Mouse (Mus musculus) ES-E14 (cell line): Measurements from ENCODE around the gene Spns2. TPM values are rescaled to one million over a fixed set of nuclear protein-coding genes. Genes with fewer than 3 reads are reported as not detected.

Experiments
- DNase-seq: peaks from one replicate; pipeline ENCODE4 v3.0.0-alpha.2; 2013; ENCODE audit warnings: low read depth, low spot score
- H3K27ac ChIP-seq: 2 replicates; pipeline ENCODE4 v1.5.1; 2012; ENCODE audit warnings: low read depth, mild to moderate bottlenecking, low read length, moderate library complexity, mixed read lengths; ENCODE audit not compliant: poor library complexity, insufficient read depth, severe bottlenecking
- H3K36me3 ChIP-seq: 2 replicates; pipeline ENCODE4 v1.6.1; 2012; ENCODE audit warnings: mild to moderate bottlenecking, low read length, moderate library complexity, mixed read lengths; ENCODE audit not compliant: control insufficient read depth, poor library complexity, insufficient read depth, severe bottlenecking
- H3K4me1 ChIP-seq, 2 experiments: fragments of 150-350 bp in 1 of 2; sonication (generic) in 1 of 2; 2 replicates each; pipeline ENCODE4 v1.6.1; 2012; ENCODE audit warnings: low read length in 2 of 2, mild to moderate bottlenecking in 1 of 2, mixed read lengths in 1 of 2; ENCODE audit not compliant: control insufficient read depth in 2 of 2, insufficient read depth in 2 of 2, poor library complexity in 1 of 2
- H3K4me3 ChIP-seq, 2 experiments: fragments of 150-350 bp in 1 of 2; sonication (generic) in 1 of 2; 2 replicates each; pipeline ENCODE4 v1.5.1; 2012; ENCODE audit warnings: low read length in 2 of 2, low read depth in 1 of 2, mild to moderate bottlenecking in 1 of 2, mixed read lengths in 1 of 2; ENCODE audit not compliant: insufficient read depth in 1 of 2, poor library complexity in 1 of 2, severe bottlenecking in 1 of 2
- H3K9ac ChIP-seq: 2 replicates; pipeline ENCODE4 v1.6.1; 2012; ENCODE audit warnings: low read depth, mild to moderate bottlenecking, low read length, mixed read lengths; ENCODE audit not compliant: poor library complexity, insufficient read depth, severe bottlenecking
- H3K9me3 ChIP-seq: fragments of 150-350 bp; sonication (generic); 2 replicates; pipeline ENCODE4 v1.6.1; 2012; ENCODE audit warnings: low read depth, mild to moderate bottlenecking, low read length; ENCODE audit not compliant: control insufficient read depth, insufficient read depth
- CHD2 ChIP-seq: IDR thresholded peaks from 2 replicates; pipeline ENCODE4 v1.6.1; 2014; ENCODE audit warnings: mild to moderate bottlenecking, low read depth, low read length, inconsistent platforms
- HCFC1 ChIP-seq: IDR thresholded peaks from 2 replicates; pipeline ENCODE4 v1.6.1; 2012; ENCODE audit warnings: low read length, inconsistent platforms, borderline replicate concordance; ENCODE audit not compliant: insufficient read depth
- MAFK ChIP-seq: IDR thresholded peaks from 2 replicates; pipeline ENCODE4 v1.6.1; 2014; ENCODE audit warnings: mild to moderate bottlenecking, low read depth, low read length, inconsistent platforms; ENCODE audit not compliant: insufficient read depth
- ZC3H11A ChIP-seq: IDR thresholded peaks from 2 replicates; pipeline ENCODE4 v1.6.1; 2012; ENCODE audit warnings: low read depth, mild to moderate bottlenecking, inconsistent platforms, low read length, borderline replicate concordance
- ZNF384 ChIP-seq: IDR thresholded peaks from 2 replicates; pipeline ENCODE4 v1.6.1; 2012; ENCODE audit warnings: low read depth, low read length, inconsistent platforms
- in situ Hi-C, 2 experiments: fragments of 600-800 bp; cut with MboI; formaldehyde crosslinking; loops; one replicate each; pipeline ENCODE4 v1.15.1; 2025; ENCODE audit warnings: low sequenced_read_pairs in 2 of 2, inconsistent platforms in 1 of 2; ENCODE audit not compliant: unreplicated experiment in 2 of 2
- total RNA-seq: library from RNA; depleted of rRNA; stranded (reverse); fragments of 300-350 nt; gene quantifications from 2 replicates; pipeline ENCODE4 v1.2.3, GENCODE M21; 2012; rRNA removed

The Spns2 gene
- total RNA-seq, result 2.4 and 3.3 TPM in 2 replicates

DNA sequence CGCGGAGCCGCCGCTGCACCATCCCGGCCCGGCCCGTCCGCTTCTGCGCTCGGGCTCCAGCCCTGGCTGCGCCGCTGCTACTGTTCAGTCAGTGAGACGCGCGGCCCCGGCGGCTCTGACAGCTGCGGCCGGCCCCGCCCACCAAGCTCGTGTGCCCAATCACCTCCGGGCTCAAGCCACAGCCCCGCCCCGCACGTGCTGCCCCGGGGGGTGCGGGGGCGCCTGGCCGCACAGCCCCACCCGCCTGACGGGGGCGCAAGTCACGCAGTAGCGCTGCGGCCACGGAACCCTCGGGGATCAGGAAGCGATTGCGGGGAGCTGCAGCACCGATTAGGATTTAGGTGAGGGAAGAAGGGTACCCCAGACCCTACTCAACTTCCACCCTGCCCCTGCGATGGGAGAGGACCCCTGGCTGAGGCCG is at the start of gene Spns2:
Gene Spns2, minus strand, starts transcription at position 24 of the 421 bp plus-strand sequence.
- H3K4me3 ChIP-seq, result peak within 1 kb of the TSS; percentile 63 to 86
- H3K9ac ChIP-seq, result peak within 1 kb of the TSS; percentile 44; the same call in 1 of the 2 replicates
- no peak within 1 kb of the TSS for H3K27ac ChIP-seq
- H3K4me1 ChIP-seq, result no peaks in the 10 kb centered on the region; a peak in 1 of 4 replicates
- TF ChIP-seq HCFC1 (no peak), ZC3H11A (no peak), MAFK (no peak), ZNF384 (no peak), CHD2 (no peak)
- peak; percentile 69 for DNase-seq
- in situ Hi-C loops, result no loop called here
- no peaks in the 10 kb centered on the region for H3K36me3 ChIP-seq
- no peaks in the 10 kb centered on the region for H3K9me3 ChIP-seq

DNA sequence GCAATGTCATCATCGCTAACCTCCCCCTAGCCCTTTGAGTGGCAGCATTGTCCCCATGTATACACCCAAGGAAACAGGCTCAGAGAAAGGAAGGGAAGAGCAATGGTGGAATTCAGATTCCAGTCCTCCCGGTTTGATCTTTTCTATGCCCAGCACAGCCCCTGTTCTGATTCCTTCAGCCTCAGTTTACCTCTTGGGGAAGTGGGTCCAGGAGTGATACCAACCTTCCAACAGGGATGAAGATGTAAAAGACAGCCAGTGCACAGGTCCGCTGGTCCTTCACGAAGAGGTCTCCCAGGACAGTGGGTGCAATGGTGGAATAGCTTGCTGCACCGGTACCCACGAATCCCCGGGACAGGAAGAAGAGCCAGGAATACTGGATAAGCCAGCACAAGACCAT is 49.1 kb upstream of the Spns2 start:
- no peak for DNase-seq
- H3K9me3 ChIP-seq, result no peaks in the 10 kb centered on the region
- H3K4me1 ChIP-seq, result peaks cover 7 to 16% of the 10 kb centered on the region in 2 experiments; a peak in 3 of 4 replicates
- no peak overlapping the region for H3K9ac ChIP-seq
- no peaks in the 10 kb centered on the region for H3K36me3 ChIP-seq
- no peak overlapping the region for H3K27ac ChIP-seq
- in situ Hi-C loops, result no loop called here
- no peak for TF ChIP-seq ZC3H11A
- TF ChIP-seq CHD2, result no peak
- no peak for TF ChIP-seq HCFC1
- no peak for TF ChIP-seq ZNF384
- TF ChIP-seq MAFK, result no peak
- no peak overlapping the region for H3K4me3 ChIP-seq

DNA sequence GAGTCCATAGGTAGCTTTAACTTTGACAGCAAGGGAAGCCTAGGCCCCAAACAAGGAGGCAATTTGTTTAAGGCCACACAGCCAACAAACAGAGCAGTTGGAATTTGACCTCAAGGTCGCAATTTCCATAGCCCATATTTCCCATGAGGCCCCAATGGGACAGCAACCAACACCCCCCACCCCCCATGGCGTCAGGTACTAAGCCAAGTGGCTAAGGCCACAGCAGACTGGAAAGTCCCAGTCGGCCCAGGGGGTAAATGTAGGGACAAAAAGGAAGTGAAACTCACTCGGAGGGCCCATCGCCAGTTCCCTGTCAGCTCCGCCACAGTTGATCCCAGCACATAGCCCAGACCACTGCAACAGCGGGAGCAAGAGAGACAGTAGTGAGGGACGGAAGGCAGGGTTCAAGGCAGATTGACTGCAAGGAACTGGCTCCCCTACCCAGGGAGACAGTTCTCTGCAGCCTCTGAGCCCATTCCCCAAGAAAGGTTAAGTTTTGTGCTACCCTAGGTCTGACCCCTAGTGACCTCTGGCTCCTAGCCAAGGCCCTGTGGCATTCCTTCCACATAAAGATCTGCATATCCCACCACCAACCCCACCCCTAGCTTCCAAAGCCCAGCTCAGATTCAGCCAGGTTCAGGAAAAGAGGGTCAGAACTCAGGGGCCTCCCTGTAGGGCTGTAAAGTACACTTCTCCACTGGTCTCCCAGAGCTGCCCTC is 48.5 kb upstream of the Spns2 start:
- no peak overlapping the region; the same call in 1 of the 2 replicates for H3K27ac ChIP-seq
- H3K4me3 ChIP-seq, result peak overlapping the region in 1 of 2 experiments; percentile 26; a peak in 1 of 4 replicates
- H3K9ac ChIP-seq, result 0 out of 2 replicates have a peak overlapping the region, but pooled peaks have one; percentile 23
- TF ChIP-seq ZC3H11A (no peak), CHD2 (no peak), MAFK (no peak), ZNF384 (no peak), HCFC1 (no peak)
- H3K4me1 ChIP-seq, result peaks cover 7 to 16% of the 10 kb centered on the region in 2 experiments; a peak in 3 of 4 replicates
- in situ Hi-C loops, result no loop called here
- DNase-seq, result peak; percentile 47
- H3K36me3 ChIP-seq, result no peaks in the 10 kb centered on the region
- H3K9me3 ChIP-seq, result no peaks in the 10 kb centered on the region

DNA sequence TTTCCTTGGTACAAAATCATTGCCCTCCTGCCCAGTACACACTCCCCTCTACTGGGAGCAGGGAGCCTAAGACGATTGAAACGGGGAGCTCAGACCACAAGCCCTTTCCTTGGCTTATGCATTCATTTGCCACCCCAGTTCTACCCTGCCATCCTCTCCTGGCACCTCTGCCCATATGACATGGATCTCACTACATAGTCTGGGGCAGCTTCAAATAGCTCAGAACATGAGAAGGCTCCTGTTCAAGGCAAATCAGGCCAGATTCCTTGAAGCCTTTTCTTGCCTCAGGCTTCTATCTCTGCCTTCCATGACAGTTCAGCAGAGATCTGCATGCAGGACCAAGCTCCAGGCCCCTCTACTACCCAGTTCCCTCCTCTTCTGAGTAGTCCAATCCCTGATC is 47.8 kb upstream of the Spns2 start:
- Histone ChIP-seq H3K36me3 (no peaks in the 10 kb centered on the region), H3K4me1 (peaks cover 7 to 16% of the 10 kb centered on the region in 2 experiments; a peak in 3 of 4 replicates), H3K9me3 (no peaks in the 10 kb centered on the region), H3K27ac (no peak overlapping the region), H3K9ac (no peak overlapping the region), H3K4me3 (no peak overlapping the region)
- TF ChIP-seq ZC3H11A (no peak), ZNF384 (no peak), CHD2 (no peak), MAFK (no peak)
- in situ Hi-C loops, result no loop called here
- DNase-seq, result no peak

DNA sequence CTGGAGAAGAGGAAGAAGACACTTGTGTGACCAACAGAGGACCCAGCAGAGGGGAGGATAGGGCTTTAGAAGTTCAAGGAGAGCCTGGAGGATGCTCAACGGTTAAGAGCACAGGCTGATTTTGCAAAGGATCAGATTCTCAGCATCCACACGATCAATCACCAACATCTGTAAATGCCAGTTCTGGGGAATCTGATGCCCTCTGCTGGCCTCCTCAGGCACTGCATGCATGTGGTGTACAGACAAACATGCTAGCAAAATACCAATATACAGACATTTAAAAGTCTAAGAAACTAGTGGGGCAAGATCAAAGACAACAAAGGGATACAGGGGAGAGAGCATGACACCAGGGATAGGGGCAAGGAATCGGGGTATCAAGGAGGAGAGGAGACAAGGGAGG is 45.8 kb upstream of the Spns2 start:
- TF ChIP-seq HCFC1 (no peak), ZC3H11A (peak; percentile 45; the same call in 1 of the 2 replicates)
- in situ Hi-C loops, result no loop called here
- Histone ChIP-seq H3K4me3 (no peak overlapping the region), H3K9ac (no peak overlapping the region), H3K4me1 (peaks cover 7 to 14% of the 10 kb centered on the region in 2 experiments; a peak in 3 of 4 replicates), H3K9me3 (no peaks in the 10 kb centered on the region), H3K27ac (no peak overlapping the region), H3K36me3 (no peaks in the 10 kb centered on the region)
- DNase-seq, result peak; percentile 44
